Mouse (Mus musculus): ENCODE results near the gene B3glct.

B3glct gene

DNA sequence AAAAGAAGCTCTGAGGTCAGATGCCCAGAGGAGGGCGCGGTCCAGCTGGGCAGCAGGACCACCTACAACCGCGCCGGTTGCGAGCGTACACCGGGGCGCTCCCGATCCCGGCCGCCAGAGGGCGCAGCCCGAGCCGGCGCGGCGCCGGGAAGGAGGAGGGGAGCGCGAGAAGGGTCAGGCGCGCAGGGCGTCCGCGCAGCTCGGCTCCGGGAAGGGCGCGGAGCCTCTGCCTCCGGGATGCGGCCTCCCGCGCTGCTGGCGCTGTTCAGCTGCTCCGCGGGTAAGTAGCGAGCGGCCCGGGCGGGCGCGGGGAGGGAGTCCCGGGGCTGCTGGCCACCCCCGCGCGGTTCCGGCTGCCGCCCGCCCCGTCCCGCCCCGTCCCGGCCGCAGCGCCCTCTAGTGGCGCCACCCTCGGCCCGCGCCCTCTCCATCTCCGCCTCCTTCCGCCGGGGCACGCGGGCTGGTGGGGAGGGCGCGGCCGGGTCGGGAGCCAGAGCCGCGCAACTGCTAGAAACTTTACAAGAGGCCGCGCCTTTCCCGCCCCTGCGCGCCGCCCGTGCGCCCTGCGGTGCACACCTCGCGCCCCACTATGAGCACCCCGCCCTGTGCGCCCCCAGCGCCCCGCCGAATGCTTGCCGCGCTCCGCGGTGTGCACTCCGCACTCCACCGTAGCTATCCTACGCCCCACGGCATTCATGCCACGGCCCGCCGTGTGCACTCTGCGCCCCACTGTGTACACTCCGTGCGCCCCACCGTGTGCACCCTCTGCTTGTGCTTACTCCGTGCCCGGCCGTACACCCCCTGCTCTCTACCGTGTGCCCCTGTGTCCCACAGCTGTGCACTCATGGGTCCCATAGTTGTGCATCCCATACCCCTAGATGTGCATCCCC, at the start of gene B3glct:
TSS of gene B3glct (plus strand) at position 131 of the 890 bp plus-strand sequence.
- DNase-seq (ENCODE audit: low spot score): peak; percentile 69

DNA sequence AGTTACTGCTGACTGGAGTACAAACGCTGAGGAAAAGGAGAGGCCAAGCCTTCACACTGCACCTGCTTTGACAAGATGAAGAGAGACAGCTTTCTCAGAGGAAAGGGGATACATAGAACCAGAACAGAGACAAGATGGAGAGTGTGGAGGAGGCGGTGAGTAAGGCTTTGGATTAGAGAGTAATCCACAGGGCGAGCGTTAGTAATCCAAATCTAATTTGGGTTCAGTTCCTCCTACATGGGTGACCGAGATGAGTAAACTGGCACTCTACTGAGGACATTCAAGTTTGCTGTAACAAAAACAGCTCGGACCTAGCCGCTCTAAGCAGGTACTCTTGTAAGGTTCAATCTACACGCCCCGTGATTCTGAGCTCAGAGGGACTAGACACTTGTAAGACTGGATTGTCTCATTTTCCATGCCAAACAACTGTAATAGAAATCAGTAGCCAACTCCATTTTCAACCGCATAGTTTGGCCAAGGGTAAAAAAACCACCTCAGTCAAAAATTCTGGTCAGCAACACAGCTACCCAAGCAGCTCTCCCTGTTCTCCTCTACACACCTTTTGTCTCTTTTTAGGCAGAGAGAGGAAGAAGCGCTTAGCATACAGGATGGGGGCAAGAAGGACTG, 43.5 kb upstream of the B3glct start:
- DNase-seq (ENCODE audit: low spot score): no peak

DNA sequence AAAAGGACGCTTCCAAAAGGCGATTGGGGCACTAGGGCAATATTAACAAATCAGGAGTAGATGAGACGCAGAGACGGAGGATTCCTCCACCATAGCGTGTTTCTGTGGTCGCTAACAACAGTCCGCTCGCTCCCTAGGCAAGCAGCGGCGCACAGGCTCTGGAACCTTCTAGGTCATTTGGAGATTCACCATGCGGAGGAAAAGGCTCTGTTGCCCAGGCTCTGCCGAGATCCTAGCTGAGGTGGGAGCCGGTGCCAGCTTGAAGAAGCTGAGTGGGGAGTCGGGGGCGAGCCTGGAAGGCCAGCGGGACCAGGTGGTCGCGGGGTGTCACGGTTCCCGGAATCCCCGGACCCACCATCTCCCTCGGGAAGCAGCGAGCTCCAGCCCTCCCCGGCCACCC, 42.5 kb upstream of the B3glct start:
- DNase-seq (ENCODE audit: low spot score): peak; percentile 13

DNA sequence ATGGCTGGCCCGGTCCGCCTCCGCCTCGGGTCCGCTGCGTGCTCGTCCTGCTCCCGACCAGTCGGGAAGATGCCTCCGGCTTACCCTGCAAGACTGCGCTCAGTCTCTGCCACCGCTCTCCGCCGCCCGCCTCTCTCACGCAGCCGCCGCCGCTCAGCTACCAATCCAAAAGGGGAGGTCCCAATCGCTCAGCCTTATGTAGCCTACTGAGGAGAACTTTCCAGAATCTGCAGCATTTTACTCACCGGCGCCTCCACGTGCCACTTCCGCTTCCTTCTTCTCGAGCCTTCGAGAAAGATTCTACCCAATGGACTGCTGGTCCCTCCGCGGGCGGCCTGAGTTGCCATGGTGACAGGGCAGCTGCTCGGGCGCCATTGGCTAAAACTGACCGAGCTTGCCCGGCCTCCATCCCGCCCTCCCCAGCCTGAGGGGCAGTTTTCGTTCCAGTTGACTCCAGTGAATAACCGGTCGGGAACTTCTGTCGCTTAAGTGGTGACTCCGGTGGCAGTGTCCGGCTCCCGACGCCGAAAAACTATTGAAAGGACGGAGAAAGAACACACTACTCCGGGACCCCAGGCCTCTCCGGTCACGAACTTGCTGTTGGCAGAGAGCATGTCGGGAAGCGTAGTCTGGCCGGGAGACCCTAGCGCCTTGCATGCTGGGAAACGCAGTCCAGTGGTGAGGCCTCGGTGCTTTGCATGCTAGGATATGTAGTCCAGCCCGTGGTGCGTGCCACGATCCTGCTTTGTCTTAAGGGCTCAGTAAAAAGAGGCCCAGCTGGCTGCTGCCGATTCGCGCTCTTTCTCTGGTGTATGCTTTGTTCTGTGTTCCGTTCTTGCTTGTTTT, 41.7 kb upstream of the B3glct start, which contains the start of gene Hsph1:
TSS of gene Hsph1 (minus strand) at position 302 of the 846 bp plus-strand sequence.
- DNase-seq (ENCODE audit: low spot score): peak; percentile 91

DNA sequence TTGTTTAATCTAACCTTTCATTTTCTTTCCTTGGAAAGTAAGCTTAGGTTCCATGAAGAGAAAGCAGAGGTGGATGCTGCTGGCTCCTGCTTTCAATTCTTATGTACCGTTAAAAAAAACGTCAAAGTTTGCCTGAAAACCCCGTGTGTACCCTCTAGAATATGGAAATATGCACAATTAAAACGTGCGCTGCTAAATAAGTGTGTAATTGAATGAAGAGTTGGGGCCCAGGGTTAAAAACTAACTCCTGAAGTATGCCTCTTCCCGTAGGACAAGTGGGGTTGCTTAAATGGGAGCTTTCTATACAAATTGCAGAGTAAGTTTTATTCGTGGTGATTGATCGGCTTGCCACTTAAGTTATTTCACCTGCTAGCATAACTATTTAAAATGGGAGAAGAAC, 40.7 kb upstream of the B3glct start:
- DNase-seq (ENCODE audit: low spot score): no peak

DNA sequence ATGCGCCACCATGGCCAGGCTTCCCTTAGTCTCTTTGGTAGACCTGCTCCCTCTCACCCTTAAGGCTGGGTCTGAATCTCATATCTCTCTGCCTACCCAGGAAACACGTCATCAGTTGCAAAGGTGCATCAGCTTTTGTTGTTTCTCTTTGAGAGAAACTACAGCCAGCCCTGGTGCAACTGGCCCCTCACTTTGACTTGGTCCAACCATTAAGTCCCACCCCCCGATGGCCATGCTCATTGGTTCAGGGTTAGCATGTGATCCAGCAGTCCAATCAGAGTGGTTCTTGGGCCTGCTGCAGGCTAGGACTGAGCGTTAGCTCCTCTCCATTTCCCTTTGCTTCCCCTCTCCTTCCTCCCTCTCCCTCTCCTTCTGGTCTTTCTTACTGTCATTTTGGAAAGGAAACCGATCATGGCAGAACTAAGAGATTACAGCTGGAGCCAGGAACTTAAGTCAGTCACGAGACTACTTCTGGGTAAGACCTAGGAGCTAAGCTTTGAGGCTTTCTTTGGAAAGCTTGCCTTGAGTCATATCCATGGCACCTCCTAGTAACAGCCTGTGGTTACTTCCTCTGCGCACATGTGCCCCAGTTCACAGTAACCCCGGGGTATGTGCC, 36.6 kb upstream of the B3glct start:
- DNase-seq (ENCODE audit: low spot score): no peak

DNA sequence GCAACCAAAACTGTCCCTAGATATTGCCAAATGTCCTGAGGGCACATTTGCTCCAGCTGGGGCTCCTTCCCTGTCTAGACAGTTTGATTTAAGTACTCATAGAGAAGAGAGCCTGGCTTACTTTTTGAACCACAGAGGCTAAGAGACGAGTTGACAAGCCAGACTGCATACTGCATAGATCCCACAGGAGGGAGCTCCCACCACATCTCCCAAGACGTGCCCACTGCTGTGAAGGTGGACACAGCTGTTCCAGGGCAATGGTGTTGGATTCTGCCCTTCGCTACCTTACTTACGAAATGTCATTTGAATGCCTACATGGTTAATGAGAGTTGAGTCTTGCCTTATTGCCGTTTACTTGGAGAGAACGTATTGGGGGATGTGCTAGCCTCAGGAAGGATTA, 35.7 kb upstream of the B3glct start:
- DNase-seq (ENCODE audit: low spot score): no peak

DNA sequence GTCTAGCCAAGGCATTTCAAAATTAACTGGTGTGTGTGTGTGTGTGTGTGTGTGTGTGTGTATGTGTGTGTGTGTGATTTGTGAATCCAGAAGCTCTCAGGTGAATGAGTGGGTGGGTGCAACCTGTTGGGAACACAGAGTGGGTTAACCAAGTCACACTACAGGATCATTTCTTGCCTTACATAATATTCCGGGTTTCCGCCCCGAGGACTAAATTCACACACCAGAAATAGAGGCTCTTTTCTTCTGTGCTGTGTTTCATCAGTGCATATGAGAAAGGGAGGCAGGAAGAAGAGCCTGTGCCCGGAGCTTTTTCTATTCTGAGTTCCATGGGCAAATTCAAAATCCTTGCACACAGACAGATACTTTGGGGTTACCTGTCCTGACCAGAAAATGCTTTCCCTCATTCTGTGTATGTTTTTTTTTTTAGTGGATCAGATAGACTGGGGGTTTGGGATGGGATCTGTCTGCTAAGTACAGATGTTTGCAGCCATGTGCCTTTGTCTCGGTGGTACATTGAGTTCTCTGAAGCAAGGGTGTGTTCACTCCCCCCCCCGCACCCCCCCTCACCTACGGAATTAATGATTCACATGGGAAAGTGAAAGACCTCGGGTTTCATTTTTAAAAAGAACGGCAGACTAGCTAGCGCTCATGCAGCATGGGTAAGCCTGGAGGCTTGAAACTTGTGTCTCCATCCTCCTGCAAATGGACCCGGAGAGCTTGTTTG, 35.1 kb upstream of the B3glct start:
- no peak for DNase-seq (ENCODE audit: low spot score)

DNA sequence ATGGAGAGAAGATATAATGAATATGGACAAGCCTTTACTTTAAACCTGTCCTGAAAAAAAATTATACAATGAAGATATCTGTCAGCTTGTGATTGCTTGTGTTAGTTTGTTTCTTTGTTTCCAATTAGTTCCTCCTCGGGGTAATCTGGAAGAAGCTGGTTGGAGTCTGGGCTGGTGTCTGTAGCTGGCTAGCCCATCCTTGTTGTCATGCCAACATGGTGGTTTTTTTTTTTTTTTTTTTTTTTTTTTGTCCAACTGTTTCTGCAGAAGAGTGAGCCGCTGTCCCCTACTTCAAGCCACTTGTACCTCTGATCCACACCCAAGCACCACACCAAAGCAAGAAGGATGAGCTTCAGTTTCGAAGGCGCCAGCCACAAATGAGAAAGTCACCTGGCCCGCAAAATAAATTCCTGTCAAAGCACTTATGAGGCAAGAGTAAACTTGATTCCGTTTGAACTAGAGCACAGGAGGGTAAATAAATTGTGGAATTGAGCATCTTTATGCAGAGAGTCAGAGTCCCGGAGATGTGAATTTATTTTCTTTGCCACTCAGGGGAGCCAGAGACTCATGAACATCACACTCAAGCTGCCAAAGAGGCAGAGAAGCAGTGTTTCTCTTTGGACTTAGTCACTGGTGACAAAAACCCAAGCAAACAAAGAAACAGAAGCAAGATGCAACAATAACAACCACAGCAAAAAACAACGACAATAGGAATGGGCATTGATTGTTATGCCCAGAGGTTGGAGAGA, 30.5 kb upstream of the B3glct start:
- DNase-seq (ENCODE audit: low spot score): no peak

DNA sequence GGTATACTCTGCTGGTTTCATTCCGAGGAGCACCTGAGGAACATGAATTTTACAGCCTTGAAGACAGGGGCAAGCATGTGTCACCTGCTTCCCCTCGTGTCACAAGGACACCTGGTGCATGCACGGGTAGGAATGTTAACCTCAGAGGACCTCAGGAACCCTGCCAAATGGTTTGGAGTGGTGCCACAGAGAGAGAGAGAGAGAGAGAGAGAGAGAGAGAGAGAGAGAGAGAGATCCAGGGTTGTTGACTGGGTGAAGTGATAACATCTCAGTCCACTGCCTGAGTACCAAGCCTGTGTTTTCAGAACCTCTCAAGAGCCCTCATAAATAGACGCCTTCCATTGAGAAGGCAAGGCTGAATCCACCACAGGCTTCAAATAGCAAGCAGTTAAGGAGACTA, 29.8 kb upstream of the B3glct start:
- DNase-seq (ENCODE audit: low spot score): no peak

DNA sequence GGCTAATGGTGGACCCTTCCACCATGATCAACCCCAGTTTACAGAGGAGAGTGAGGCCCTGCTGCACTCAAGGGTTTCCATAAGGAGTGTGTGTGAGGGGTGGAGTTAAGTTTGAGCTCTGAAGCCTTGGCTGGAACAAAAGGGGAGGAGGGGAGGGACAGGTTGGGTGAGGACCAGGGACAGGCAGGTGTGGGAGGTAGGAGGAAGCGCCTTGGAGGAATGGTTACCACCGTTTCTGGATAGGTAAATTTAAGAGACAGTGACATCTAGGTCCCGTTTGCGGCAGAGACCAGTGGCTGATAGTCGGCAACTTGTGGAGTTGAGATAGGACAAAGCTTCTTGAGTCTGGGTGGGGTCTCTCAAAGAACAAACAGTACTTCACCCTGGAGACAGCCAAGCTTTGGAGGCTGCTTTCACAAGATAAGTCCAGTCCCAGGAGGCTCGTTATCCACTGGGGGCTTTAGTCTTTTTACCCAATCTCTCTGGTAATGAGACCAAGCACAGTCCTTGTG, 29.1 kb upstream of the B3glct start:
- no peak for DNase-seq (ENCODE audit: low spot score)

DNA sequence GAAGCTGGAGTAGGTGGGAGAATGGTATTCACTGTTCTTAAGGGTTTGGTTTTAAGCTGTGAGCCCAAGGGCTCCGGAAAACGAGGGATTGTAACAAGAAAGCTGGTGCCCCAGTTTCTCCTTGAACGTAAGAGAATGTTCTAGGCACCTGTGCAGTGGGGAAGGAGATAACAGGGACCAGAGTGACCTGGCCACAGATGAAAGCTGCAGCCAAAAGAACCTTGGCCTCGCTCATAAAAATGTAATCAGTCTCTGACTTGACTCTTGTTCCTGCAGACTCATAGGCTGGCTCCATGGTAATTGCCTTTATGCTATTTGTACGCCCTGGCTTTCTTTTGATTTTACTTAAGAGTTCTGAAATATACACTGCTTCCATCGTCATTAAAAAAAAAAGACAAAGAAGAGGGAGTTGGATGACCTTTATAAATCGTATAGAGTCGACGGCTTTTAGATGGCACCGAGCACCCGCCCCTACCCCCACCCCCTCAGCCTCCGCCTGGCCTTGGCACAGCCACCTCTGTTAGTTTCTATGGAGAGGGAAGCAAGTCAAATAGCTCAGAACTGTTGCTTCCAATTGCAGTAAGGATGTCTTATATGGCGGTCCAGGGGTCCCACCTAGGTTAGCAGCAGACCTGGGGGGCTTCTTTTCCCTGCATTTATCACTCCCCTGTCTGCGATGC, 28.4 kb upstream of the B3glct start:
- DNase-seq (ENCODE audit: low spot score): no peak

DNA sequence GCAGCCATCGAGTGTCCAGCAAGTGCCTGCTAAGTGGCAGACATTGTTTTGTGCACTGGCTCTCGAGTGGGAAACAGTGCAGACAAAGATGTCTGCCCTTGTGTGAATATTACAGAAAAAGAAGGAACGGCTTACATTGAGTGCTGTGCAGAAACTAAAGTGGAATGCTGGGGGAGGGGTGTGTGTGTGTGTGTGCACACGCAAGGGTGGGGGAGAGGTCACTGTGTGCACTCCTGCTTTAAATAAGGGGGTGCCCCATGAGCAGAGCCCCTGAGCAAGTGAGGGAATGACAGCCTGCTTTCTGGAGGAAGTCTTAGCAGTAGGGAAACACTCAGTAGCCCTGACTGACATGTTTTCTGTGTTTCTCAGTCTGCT, 27.9 kb upstream of the B3glct start:
- DNase-seq (ENCODE audit: low spot score): no peak

DNA sequence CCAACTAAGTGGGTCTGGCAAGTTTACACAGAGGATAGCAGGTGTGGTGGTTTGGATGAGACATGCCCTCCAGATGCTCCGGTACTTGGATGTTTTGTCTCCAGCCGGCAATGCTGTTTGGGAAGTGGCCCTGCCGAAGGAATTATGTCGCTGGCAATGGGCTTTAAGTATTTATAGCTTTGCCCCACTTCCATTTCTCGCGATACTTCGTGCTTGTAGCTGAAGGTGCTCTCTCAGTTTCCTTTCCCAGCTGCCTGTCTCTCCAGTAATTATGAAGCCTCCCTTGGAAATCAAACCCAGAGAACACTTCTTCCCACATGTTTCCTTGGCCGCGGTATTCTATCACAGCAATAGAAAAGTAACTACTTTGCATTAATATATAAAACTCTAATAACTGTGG, 22.4 kb upstream of the B3glct start:
- DNase-seq (ENCODE audit: low spot score): no peak

DNA sequence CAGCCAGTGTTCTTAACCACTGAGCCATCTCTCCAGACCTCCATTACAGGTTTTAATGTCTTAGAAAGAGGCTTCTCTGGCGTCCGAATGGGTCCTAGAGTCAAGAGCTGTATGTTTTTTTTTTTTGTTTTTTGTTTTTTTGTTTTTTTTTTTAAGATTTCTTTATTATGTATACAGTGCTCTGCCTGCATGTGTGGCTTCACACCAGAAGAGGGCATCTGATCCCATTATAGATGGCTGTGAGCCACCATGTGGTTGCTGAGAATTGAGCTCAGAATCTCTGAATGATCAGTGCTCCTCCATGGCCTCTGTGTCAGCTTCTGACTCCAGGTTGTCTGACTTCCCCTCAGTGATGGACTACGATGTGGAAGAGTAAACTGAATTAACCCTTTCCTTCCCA, 20.0 kb upstream of the B3glct start:
- DNase-seq (ENCODE audit: low spot score): no peak

DNA sequence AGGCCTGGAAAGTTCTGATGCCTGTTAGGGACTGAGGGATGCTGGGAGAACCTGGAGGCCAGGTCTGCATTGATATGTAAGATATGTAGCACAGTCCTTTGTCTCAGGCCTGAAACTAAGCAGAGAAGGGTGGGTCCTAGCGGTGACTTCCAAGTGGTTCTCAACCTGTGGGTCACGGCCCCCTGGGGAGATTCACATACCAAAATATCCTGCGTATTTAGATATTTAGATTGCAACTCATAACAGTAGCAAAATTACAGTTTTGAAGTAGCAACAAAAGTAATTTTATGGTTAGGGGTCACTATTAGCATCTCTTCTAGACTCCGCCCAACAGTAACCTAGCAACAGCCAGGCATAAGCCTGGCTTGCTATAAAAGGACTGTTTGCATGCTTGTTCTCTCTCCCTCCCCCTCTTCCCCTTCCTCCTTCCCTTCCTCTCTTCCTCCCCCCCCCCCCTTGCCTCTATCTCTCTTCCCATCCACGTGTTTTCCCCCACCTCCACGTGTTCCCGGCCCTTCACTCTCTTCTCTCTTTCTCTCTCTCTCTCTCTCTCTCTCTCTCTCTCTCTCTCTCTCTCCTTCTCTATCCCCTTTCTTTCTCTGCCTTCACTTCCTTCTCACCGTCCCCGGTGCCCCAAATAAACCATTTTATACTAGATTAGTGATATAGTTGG, 19.2 kb upstream of the B3glct start:
- no peak for DNase-seq (ENCODE audit: low spot score)

DNA sequence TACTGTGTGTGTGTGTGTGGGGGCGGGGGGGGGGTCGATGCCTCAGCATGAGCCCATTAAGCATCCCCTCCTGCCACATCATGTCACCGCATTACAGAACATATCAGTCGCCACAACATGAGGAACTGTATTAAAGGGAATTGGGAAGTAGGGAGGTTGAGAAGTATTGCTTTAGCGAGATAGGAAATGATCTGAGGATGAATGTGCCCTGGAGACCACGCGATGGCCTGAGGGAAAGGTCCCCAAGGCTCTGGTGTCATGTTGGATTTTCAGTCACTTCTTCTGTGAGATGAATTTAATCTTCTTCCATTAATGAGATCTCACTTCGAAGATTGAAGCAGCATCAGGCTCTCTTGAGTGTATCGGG, 18.6 kb upstream of the B3glct start:
- DNase-seq (ENCODE audit: low spot score): no peak

DNA sequence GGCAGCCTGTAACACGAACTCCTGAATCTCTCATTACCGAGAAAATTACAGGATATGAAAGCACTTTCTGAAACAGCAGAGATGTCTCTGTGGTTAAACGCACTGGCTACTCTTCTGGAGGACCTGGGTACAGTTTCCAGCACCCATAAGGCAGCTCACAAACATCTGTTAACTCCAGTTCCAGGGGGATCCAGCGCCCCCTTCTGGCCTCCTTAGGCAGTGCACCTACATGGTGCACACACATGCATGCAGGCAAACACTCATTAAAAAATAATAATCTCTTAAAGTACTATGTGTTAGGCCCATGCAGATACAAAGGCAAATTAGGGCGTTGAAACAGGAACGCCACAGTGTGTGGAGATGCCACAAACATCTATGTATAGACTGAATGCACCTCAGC, 16.6 kb upstream of the B3glct start:
- no peak for DNase-seq (ENCODE audit: low spot score)

DNA sequence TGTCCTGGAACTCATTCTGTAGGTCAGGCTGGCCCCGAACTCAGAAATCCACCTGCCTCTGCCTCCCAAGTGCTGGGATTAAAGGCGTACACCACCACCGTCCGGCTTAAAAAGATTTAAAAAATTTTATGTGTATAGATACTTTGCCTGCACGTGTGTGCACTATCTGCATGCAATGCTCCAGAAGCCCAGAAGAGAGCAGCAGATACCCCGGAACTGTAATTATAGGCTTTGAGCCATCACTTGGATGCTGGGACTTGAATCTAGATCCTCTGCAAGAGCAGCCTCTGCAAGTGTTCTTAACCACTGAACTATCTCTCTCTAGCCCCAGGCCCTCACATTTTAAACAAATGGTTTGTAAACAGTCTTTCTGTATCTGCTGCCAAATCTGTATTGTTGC, 15.1 kb upstream of the B3glct start:
- no peak for DNase-seq (ENCODE audit: low spot score)

DNA sequence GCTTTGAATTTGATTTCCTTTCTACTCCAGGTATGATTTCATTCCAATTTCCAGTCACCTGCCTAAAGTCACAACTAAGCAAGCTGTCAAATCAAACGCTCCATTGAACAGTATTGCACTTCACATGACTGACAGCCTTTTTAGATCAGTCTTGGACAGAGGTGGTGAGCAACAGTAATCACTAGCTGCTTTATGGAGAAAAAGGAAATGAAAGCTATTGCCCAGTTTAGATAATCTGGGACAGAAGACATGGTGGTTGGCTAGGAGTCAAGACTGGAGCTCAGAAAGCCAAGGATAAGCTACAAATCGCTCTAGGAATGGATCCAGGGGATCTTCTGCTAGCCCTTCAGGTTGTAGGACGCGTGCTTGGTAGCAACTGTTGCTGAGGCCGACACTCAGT, 14.6 kb upstream of the B3glct start:
- DNase-seq (ENCODE audit: low spot score): no peak
